Mouse (Mus musculus) layer of hippocampus, adult 2 months (tissue): ENCODE data around the gene Phf11a. TPM values are rescaled to one million over a fixed set of nuclear protein-coding genes. Genes with fewer than 3 reads are reported as not detected.

Experiments
- DNase-seq, 2 experiments: peaks; one replicate each; pipeline ENCODE4 v3.0.0; 2022; ENCODE audit warnings: low spot score in 2 of 2
- H3K27ac ChIP-seq: fragments of 200-600 bp; 2 replicates; pipeline ENCODE4 v1.8.1; 2022
- H3K4me3 ChIP-seq: fragments of 200-600 bp; 2 replicates; pipeline ENCODE4 v1.8.1; 2022; ENCODE audit warnings: mild to moderate bottlenecking
- CTCF ChIP-seq: fragments of 200-600 bp; conservative IDR thresholded peaks from 2 replicates; pipeline ENCODE4 v1.8.1; 2022; ENCODE audit warnings: antibody characterized with exemption, mild to moderate bottlenecking, moderate library complexity
- total RNA-seq, 2 experiments: library from RNA; stranded (reverse); gene quantifications; 2 replicates each; pipeline ENCODE4 v1.2.3; 2021

The Phf11a gene
- total RNA-seq, 2 experiments from 2014 or later = not detected

DNA sequence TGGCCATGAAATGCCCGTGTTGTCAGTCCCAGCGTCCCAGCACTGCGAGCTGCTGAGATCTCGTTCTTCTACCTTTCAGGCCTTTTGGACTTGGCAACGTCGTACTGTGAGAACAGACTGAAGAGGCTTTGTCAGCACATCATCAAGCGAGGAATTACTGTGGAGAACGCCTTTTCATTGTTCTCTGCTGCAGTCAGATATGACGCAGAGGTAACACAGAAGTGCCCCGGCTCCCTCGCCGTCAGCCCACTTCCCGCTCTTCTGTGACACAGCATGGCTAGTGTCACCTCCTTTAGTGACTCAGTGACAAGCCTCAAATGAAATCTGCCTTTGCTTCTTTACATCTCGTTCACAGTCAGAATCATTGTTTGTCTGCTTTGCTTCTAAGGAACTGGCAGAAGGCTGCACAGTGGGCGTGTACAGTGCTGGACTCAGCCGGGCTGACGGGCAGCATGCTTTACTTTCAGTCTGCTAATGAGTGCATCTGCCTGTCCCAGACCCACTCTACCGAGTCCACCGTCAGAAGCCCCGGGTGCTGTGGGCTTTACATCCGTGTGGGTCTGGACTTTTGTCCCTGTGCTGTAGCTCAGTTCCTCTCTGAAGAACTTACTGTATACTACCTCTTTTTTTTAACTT is 66.9 kb downstream of the Phf11a start:
- DNase-seq = no peak
- H3K4me3 ChIP-seq = no peak overlapping the region
- peak overlapping the region; percentile 58; the same call in 1 of the 2 replicates for H3K27ac ChIP-seq
- TF ChIP-seq CTCF = no peak

DNA sequence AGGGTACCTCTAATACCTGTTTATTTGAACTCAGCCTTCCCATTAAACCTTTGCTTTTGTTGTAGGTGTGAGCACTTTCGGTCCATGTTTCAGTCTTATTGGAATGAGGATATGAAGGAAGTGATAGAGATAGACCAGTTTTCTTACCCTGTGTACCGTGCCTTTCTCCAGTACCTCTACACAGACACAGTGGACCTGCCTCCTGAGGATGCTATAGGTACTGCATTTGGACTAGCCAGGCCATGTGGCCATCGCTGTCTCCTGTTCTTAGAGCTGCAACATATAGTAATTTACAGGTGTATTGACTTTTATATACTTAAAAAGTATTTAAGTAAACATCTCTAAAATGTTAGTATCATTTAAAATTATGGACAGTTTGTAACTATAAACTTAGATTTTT is 67.5 kb downstream of the Phf11a start:
- DNase-seq = no peak
- TF ChIP-seq CTCF = peak; percentile 59
- H3K4me3 ChIP-seq = no peak overlapping the region
- peak overlapping the region; percentile 58; the same call in 1 of the 2 replicates for H3K27ac ChIP-seq

Other genes starting within 250 kb of the Phf11a start
- gene 1700129C05Rik, start 154.6 kb downstream of the Phf11a start, total RNA-seq = not detected
- not detected for gene Gm5142, start 118.8 kb downstream of the Phf11a start, total RNA-seq
- 10 to 100 TPM; 34.3 to 34.9 TPM for gene Rcbtb1, start 96.3 kb downstream of the Phf11a start, total RNA-seq
- gene Gm6904, start 37.3 kb downstream of the Phf11a start, total RNA-seq = not detected
- gene Phf11b, start 43.8 kb upstream of the Phf11a start, total RNA-seq = not detected
- 1 to 10 TPM in 1 of 2 experiments, under 1 TPM in 1; 0.84 to 1.1 TPM for gene Phf11d, start 67.9 kb upstream of the Phf11a start, total RNA-seq
- under 1 TPM; 0.47 to 0.72 TPM for gene Phf11c, start 97.9 kb upstream of the Phf11a start, total RNA-seq
- 1 to 10 TPM; 4.9 to 5.3 TPM for gene Setdb2, start 143.4 kb upstream of the Phf11a start, total RNA-seq
- gene Cab39l, start 143.4 kb upstream of the Phf11a start, total RNA-seq = 10 to 100 TPM; 21.0 to 21.7 TPM